9 mouse cellular contexts compared by ENCODE assay signal in the genomic region with DNA sequence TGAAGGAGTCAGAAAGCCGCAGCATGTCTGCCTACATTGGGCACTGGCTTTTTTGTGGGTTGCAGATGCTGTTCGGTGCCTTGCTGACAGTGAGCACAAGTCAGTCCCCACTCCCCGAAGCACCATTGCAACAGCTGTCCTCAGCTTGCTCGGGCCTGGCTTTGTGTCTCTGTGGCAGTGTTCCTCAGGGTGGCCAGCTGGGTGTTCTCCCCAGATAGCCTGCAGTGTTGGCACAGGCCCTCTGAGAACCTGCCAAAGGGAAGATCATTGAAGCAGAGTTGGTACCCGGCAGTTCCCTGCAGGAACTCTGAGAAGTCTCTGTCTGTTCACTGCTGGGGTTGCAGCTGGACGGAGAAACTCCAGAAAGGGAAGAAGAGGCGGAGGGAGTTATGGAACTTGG. TPM values are rescaled to one million over a fixed set of nuclear protein-coding genes. Genes with fewer than 3 reads are reported as not detected.
A peak's percentile ranks its signal among the peaks of the same experiment; 100 is the strongest.
DNase-seq lines count a peak whose midpoint lies in the region; ATAC-seq lines count a peak whose summit lies in the region.
"Had no signal": no experiment of that assay in that cellular context is flagged by ENCODE, and none has a peak within 500 bp of the region (broad histone marks: within the 10 kb centered on the region; RNA-seq: fewer than 3 reads in every experiment).

No protein-coding gene starts in this region.

- no peaks in the 10 kb centered on the region for H3K27me3 ChIP-seq in kidney, embryonic 14.5 days (ENCODE audit: control insufficient read depth, insufficient read depth, low read length)
- no peaks in the 10 kb centered on the region for H3K27me3 ChIP-seq in liver, embryonic 11.5 days (replicated peaks; ENCODE audit: control insufficient read depth, insufficient read depth, low read length)
- H3K27me3 ChIP-seq: liver, embryonic 13.5 days had no signal

- H3K4me2 ChIP-seq in kidney, embryonic 14.5 days (replicated peaks; ENCODE audit: low read depth, low read length), result no peak overlapping the region
- no peak overlapping the region for H3K4me2 ChIP-seq in liver, embryonic 11.5 days
- H3K4me2 ChIP-seq: liver, embryonic 13.5 days had no signal

- H3K4me3 ChIP-seq in kidney, embryonic 14.5 days (ENCODE audit: low read length), result no peak overlapping the region
- H3K4me3 ChIP-seq in liver, embryonic 11.5 days (ENCODE audit: low read depth, low read length), result no peak overlapping the region
- H3K4me3 ChIP-seq: liver, embryonic 13.5 days had no signal

- H3K4me1 ChIP-seq in kidney, embryonic 14.5 days (ENCODE audit: control insufficient read depth, insufficient read depth, low read length), result peaks cover 3% of the 10 kb centered on the region; the same call in 1 of the 2 replicates
- H3K4me1 ChIP-seq in liver, embryonic 11.5 days (replicated peaks; ENCODE audit: control insufficient read depth, insufficient read depth, low read length), result no peaks in the 10 kb centered on the region

- WGBS in kidney, embryonic 14.5 days, result 84% methylated on average over 7 of the region's 7 CpGs
- 80% methylated on average over 7 of the region's 7 CpGs for WGBS in liver, embryonic 11.5 days

- DNase-seq in adrenal gland, postnatal 14 days, result peak; percentile 4
- no peak for DNase-seq in adrenal gland, postnatal 36 days
- peak; percentile 15 for DNase-seq in testis, postnatal 14 days (ENCODE audit: low spot score)
- DNase-seq in testis, postnatal 10 days (ENCODE audit: low spot score), result no peak
- peak; percentile 88 for DNase-seq in left cerebral cortex, postnatal 4 days
- DNase-seq in liver, embryonic 11.5 days (ENCODE audit: low spot score), result no peak
- no peak for DNase-seq in liver
- DNase-seq: liver, embryonic 13.5 days had no signal

- H3K9ac ChIP-seq in kidney, embryonic 14.5 days (ENCODE audit: low read depth, low read length), result no peak overlapping the region
- H3K9ac ChIP-seq in liver, embryonic 11.5 days (ENCODE audit: low read depth, low read length), result no peak overlapping the region
- H3K9ac ChIP-seq: liver, embryonic 13.5 days had no signal

- no peak overlapping the region for H3K27ac ChIP-seq in kidney, embryonic 14.5 days (ENCODE audit: low read depth, low read length)
- H3K27ac ChIP-seq in liver, embryonic 11.5 days (ENCODE audit: low read depth, low read length), result no peak overlapping the region
- H3K27ac ChIP-seq: liver, embryonic 13.5 days had no signal

- intact Hi-C loops in left cerebral cortex, postnatal 4 days (cut with DNase I), result no loop called here

- no peaks in the 10 kb centered on the region for H3K9me3 ChIP-seq in kidney, embryonic 14.5 days (ENCODE audit: control insufficient read depth, low read length)
- no peaks in the 10 kb centered on the region for H3K9me3 ChIP-seq in liver, embryonic 11.5 days (ENCODE audit: control insufficient read depth, low read length)
- H3K9me3 ChIP-seq: liver, embryonic 13.5 days had no signal

- no peak for ATAC-seq in kidney, embryonic 14.5 days (ENCODE audit: low FRiP score, low TSS enrichment)
- no peak for ATAC-seq in liver, embryonic 11.5 days (replicated peaks; ENCODE audit: low FRiP score)

- no peaks in the 10 kb centered on the region for H3K36me3 ChIP-seq in kidney, embryonic 14.5 days (ENCODE audit: control insufficient read depth, insufficient read depth, low read length)
- H3K36me3 ChIP-seq in liver, embryonic 11.5 days (ENCODE audit: control insufficient read depth, insufficient read depth, low read length), result no peaks in the 10 kb centered on the region
- H3K36me3 ChIP-seq: liver, embryonic 13.5 days had no signal

RNA-seq across cellular contexts. Expression of a gene that starts 22.5 kb away (rescaled TPM):
- 6.8 and 8.6 TPM in 2 replicates for total RNA-seq in adrenal gland, postnatal 14 days (2021)
- 1 to 10 TPM; 3.2 to 4.4 TPM for total RNA-seq in adrenal gland, postnatal 36 days (2021)
- total RNA-seq in left cerebral cortex, postnatal 4 days (2021), result 10 to 100 TPM; 10.4 to 10.8 TPM
- polyA plus RNA-seq in kidney, embryonic 14.5 days (2014; fragmentation: Nextera tagmentation; extraction: Ambion mirVana), result 6.3 and 7.8 TPM in 2 replicates
- 9.9 and 10.0 TPM in 2 replicates for polyA plus RNA-seq in liver, embryonic 11.5 days (2014; fragmentation: Nextera tagmentation; extraction: Ambion mirVana)

Comparison
In these comparisons a context has a peak if more than half of its experiments do, and no peak if none do; other contexts are left out.
1. DNase-seq: peak in adrenal gland, postnatal 14 days (single experiment), testis, postnatal 14 days (single experiment) and left cerebral cortex, postnatal 4 days (single experiment); none in adrenal gland, postnatal 36 days (0 of 2), testis, postnatal 10 days (single experiment), liver, embryonic 11.5 days (single experiment) and liver (single experiment).